Mouse (Mus musculus) cerebellum, adult 11-12 months (tissue): ENCODE results near the gene Muc15.
A peak's percentile ranks its signal among the peaks of the same experiment; 100 is the strongest.

ENCODE experiments used
- DNase-seq: peaks from one replicate; pipeline ENCODE4 v3.0.0; 2022

Muc15 gene

GRCm38 (mm10) chr2:110721290-110721753, at the start of gene Muc15:
Muc15 (plus strand) TSS chr2:110721340.
- peak; percentile 41 for DNase-seq

GRCm38 (mm10) chr2:110709436-110709835, 11.7 kb upstream of the Muc15 start:
- no peak for DNase-seq

GRCm38 (mm10) chr2:110710055-110710720, 11.0 kb upstream of the Muc15 start:
- no peak for DNase-seq

- DNase-seq = no peak
Observed at GRCm38 (mm10) chr2:110719051-110719450, 2.1 kb upstream of the Muc15 start.

GRCm38 (mm10) chr2:110722208-110722607, 1.1 kb downstream of the Muc15 start:
- no peak for DNase-seq

- DNase-seq = no peak
Observed at GRCm38 (mm10) chr2:110726106-110726505, 5.0 kb downstream of the Muc15 start.

GRCm38 (mm10) chr2:110737236-110737635, 16.1 kb downstream of the Muc15 start:
- no peak for DNase-seq

- no peak for DNase-seq
Observed at GRCm38 (mm10) chr2:110737981-110738380, 16.8 kb downstream of the Muc15 start.

- no peak for DNase-seq
Observed at GRCm38 (mm10) chr2:110739781-110740180, 18.6 kb downstream of the Muc15 start.

GRCm38 (mm10) chr2:110740493-110740892, 19.4 kb downstream of the Muc15 start:
- DNase-seq = no peak

- no peak for DNase-seq
Observed at GRCm38 (mm10) chr2:110757556-110757955, 36.4 kb downstream of the Muc15 start.

GRCm38 (mm10) chr2:110759434-110759833, 38.3 kb downstream of the Muc15 start:
- DNase-seq = no peak

GRCm38 (mm10) chr2:110787396-110787795, 66.3 kb downstream of the Muc15 start:
- DNase-seq = no peak
